Mouse (Mus musculus): ENCODE results near the gene Fam71f1. TPM values are rescaled to one million over a fixed set of nuclear protein-coding genes. Genes with fewer than 3 reads are reported as not detected.

The Fam71f1 gene
- polyA plus RNA-seq, 1 experiment, result 372 TPM

- no peaks in the 10 kb centered on the region for H3K36me3 ChIP-seq (ENCODE audit: control insufficient read depth, insufficient read depth, low read length)
- TF ChIP-seq POLR2A (IDR thresholded peaks at IDR 0.05; ENCODE audit: control insufficient read depth, low read depth, low read length), result no peak
- TF ChIP-seq CTCF (IDR thresholded peaks at IDR 0.05; ENCODE audit: control insufficient read depth, insufficient read depth, insufficient replicate concordance, low read depth, low read length), result no peak
- H3K27ac ChIP-seq (ENCODE audit: control insufficient read depth, insufficient read depth, low read depth, low read length), result no peak overlapping the region
- no peaks in the 10 kb centered on the region for H3K4me1 ChIP-seq (ENCODE audit: control insufficient read depth, insufficient read depth, low read length)
- no peak overlapping the region for H3K4me3 ChIP-seq (ENCODE audit: control insufficient read depth, low read depth, low read length)
- H3K27me3 ChIP-seq (ENCODE audit: control insufficient read depth, insufficient read depth, low read length), result no peaks in the 10 kb centered on the region
These were observed 59.7 kb downstream of the Fam71f1 start for GRCm38 (mm10) chr6:29378678-29379077.

- Histone ChIP-seq H3K4me3 (ENCODE audit: control insufficient read depth, low read depth, low read length) (no peak overlapping the region), H3K4me1 (ENCODE audit: control insufficient read depth, insufficient read depth, low read length) (no peaks in the 10 kb centered on the region), H3K27ac (ENCODE audit: control insufficient read depth, insufficient read depth, low read depth, low read length) (no peak overlapping the region), H3K36me3 (ENCODE audit: control insufficient read depth, insufficient read depth, low read length) (no peaks in the 10 kb centered on the region), H3K27me3 (ENCODE audit: control insufficient read depth, insufficient read depth, low read length) (no peaks in the 10 kb centered on the region)
- TF ChIP-seq POLR2A (IDR thresholded peaks at IDR 0.05; ENCODE audit: control insufficient read depth, low read depth, low read length) (no peak), CTCF (IDR thresholded peaks at IDR 0.05; ENCODE audit: control insufficient read depth, insufficient read depth, insufficient replicate concordance, low read depth, low read length) (no peak)
These were observed 61.0 kb downstream of the Fam71f1 start for GRCm38 (mm10) chr6:29379954-29380353.

GRCm38 (mm10) chr6:29382442-29382841 is 63.5 kb downstream of the Fam71f1 start:
- no peaks in the 10 kb centered on the region for H3K36me3 ChIP-seq (ENCODE audit: control insufficient read depth, insufficient read depth, low read length)
- H3K4me1 ChIP-seq (ENCODE audit: control insufficient read depth, insufficient read depth, low read length), result no peaks in the 10 kb centered on the region
- no peak overlapping the region for H3K27ac ChIP-seq (ENCODE audit: control insufficient read depth, insufficient read depth, low read depth, low read length)
- no peaks in the 10 kb centered on the region for H3K27me3 ChIP-seq (ENCODE audit: control insufficient read depth, insufficient read depth, low read length)
- no peak for TF ChIP-seq POLR2A (IDR thresholded peaks at IDR 0.05; ENCODE audit: control insufficient read depth, low read depth, low read length)
- H3K4me3 ChIP-seq (ENCODE audit: control insufficient read depth, low read depth, low read length), result no peak overlapping the region

Other genes starting within 250 kb of the Fam71f1 start
- gene Rbm28, start 154.1 kb upstream of the Fam71f1 start, polyA plus RNA-seq (2012; rRNA removed), result 27.1 and 27.5 TPM in 2 replicates
- gene Prrt4, start 139.6 kb upstream of the Fam71f1 start, polyA plus RNA-seq (2012; rRNA removed), result 0.48 and 0.57 TPM in 2 replicates
- gene Impdh1, start 102.8 kb upstream of the Fam71f1 start, polyA plus RNA-seq (2012; rRNA removed), result 6.1 and 7.7 TPM in 2 replicates
- 54.0 and 56.2 TPM in 2 replicates for gene Hilpda, start 46.7 kb upstream of the Fam71f1 start, polyA plus RNA-seq (2012; rRNA removed)
- 1,251 and 1,390 TPM in 2 replicates for gene Fam71f2, start 39.5 kb upstream of the Fam71f1 start, polyA plus RNA-seq (2012; rRNA removed)
- 12.0 and 13.5 TPM in 2 replicates for gene Calu, start 28.9 kb downstream of the Fam71f1 start, polyA plus RNA-seq (2012; rRNA removed)
- gene Opn1sw, start 69.3 kb downstream of the Fam71f1 start, polyA plus RNA-seq (2012; rRNA removed), result not detected in 2 replicates
- gene Ccdc136, start 77.2 kb downstream of the Fam71f1 start, polyA plus RNA-seq (2012; rRNA removed), result 927 and 1,013 TPM in 2 replicates
- 2.6 and 3.4 TPM in 2 replicates for gene Flnc, start 114.1 kb downstream of the Fam71f1 start, polyA plus RNA-seq (2012; rRNA removed)
- gene Atp6v1f, start 148.6 kb downstream of the Fam71f1 start, polyA plus RNA-seq (2012; rRNA removed), result 454 and 457 TPM in 2 replicates
- gene Atp6v1fnb, start 152.3 kb downstream of the Fam71f1 start, polyA plus RNA-seq (2012; rRNA removed), result 26.9 and 31.6 TPM in 2 replicates
- 2.7 and 3.1 TPM in 2 replicates for gene Kcp, start 188.8 kb downstream of the Fam71f1 start, polyA plus RNA-seq (2012; rRNA removed)
- 0.86 and 1.2 TPM in 2 replicates for gene Irf5, start 207.5 kb downstream of the Fam71f1 start, polyA plus RNA-seq (2012; rRNA removed)